Mouse (Mus musculus) cerebellum, postnatal 4 days (tissue): ENCODE results near the gene Cdk5.
A peak's percentile ranks its signal among the peaks of the same experiment; 100 is the strongest.
"Not testable (repeated sequence)": the region's sequence is repeated elsewhere in the genome, so short reads cannot be mapped to it uniquely, and the experiment has no call there.

ENCODE experiments used
- DNase-seq, 2 experiments: peaks; one replicate each; pipeline ENCODE4 v3.0.0; 2022; ENCODE audit warnings: low spot score in 2 of 2, mixed read lengths in 1 of 2

The Cdk5 gene

DNA sequence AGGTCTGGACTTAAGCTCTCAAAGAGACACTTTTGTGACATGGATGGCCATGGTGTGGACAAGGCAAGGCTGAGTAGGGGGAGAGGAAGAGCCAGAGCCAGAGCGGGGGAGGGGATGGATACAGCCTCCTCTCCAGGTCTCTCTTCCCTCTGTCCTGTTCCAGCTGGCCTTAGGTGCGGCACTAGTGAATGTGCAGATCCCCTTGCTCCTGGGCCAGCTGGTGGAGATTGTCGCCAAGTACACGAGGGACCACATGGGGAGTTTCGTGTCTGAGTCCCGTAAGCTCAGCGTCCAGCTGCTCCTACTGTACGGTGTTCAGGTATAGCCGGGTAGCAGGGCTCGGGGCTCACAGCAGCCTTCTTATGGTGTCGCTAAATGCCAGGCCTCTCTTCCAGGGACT lies 23.0 kb downstream of the Cdk5 start:
- DNase-seq: no peak

DNA sequence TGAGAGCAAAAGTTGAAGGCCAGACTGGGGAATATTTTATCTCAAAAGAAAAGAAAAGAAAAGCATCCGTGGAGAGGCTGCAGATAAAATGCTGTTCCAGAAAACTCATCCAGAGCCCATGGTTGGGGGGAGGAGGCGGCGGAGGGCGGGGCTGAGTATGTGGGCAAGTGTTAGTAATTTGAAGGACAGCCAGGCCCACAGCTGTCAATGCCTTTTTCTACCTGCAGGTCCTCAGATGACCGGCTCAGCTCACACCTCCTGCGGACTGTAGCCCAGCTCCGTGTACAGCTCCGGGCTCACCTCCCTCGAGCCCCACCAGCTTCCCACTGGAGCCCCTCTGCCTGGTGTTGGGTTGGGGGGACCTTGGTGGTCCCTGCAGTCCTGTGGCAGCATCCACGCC lies 23.6 kb downstream of the Cdk5 start:
- DNase-seq: no peak

DNA sequence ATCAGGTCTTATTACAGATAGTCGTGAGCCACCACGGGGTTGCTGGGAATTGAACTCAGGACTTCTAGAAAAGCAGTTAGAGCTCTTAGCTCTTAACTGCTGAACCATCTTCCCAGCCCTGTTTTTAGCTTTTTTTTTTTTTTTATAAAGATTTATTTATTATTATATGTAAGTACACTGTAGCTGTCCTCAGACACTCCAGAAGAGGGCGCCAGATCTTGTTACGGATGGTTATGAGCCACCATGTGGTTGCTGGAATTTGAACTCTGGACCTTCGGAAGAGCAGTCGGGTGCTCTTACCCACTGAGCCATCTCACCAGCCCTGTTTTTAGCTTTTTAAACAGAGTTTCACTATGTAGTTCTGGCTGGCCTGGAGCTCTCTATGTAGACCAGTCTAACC lies 27.1 kb downstream of the Cdk5 start:
- DNase-seq: not testable (repeated sequence)

DNA sequence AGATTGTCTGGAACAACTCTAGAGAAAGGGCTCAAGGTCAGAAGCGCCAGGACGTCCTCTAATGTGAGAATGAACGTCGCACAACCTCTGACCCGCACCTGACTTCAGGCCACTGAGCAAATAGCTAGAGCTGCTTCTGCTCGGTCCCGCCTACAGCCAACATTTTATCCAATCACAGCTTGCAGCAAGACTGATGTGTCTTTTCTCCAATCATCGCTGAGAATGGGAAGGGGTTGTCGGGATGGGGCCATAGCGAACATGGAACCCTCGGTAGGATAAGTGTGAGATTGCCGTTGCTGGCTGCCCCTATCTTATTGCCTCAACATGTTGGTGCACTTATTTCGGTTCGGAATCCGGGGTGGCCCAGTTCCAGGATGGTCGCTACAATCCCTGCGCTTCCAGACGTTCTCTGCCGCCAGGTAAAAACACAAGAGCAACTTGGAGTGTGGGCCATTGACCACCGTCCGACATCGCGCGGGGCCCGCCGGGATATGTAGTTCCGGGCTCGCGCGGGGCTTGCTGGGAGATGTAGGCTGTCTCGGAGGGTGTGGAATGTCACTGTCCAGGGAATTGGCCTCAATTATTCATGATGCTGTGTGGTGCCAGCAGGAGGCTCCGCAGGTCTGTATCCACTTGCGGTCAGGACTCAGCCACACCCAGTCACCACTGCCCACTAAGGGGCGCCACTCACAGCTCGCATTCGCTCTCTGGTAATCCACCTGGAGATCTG lies 29.0 kb downstream of the Cdk5 start:
- DNase-seq: peak; percentile 79 to 92

DNA sequence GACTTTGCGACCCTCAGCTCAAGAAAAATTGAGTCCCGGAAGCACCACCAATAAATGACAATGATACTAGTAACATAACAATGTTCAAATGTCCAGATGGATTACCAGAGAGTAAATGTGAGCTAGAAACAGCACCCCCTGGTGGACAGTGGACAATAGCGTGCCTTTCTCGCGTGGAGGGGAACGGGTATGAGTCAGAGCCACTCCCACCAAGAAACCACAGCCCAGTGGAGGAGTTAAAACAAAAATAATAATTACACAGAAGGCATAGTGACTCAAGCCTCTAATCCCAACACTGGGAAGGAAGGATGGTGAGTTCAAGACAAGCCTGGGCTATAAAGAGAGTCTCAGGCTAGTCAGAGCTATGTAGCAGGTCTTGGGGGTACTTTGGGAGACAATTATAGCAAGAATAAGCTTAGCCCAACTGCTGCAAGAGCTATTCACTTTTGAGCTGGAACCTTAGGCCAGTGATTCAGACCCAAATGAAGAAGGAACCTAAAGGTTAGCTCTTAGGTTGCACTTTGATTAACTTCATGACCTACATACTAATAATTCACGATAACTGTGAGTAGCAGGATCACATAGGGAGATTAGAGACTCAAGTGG lies 29.8 kb downstream of the Cdk5 start, which contains the start of gene Abcb8:
Abcb8 (plus strand) TSS at position 272 of the 606 bp plus-strand sequence.
- DNase-seq: peak; percentile 68 to 83

DNA sequence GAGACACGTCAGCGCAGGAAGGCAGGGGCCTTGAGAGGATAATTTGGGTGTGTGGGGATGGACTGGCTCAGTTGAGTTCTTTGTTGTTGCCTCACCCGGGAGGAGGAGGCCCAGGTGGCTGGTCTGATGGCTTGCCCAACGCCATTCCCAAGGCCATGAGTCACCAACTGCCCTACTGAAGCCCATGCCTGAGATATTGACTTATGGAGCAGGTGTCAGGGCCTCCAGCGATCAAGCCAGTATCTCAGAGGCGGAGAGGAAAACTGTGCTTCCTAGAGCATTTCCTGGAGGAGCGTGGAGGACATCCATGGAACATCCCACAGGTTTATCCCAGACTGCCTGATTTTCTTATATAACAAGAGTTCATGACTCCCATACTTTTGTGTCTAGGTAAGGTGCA lies 30.6 kb downstream of the Cdk5 start:
- no peak for DNase-seq

DNA sequence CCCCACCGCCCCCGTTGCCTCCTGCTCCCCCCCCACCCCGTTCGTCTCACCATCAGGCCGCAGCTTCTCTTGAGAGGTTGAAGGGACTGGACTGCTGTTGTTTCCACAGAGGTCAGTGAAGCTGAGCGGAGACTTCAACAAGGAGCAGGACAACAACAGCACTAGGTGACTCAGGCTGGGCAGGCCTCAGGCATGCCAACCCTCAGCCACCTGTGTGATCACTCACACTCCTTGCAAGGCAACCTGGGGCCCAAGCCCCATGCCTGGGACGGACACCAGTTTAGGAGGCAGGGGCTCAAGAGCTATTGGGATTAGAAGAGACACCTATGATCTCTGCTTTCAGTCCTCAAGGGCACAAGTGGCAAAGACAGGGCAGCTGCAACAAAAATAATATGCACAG lies 31.5 kb downstream of the Cdk5 start, which contains the start of gene Atg9b:
Atg9b (minus strand) TSS at position 280 of the 400 bp plus-strand sequence.
- no peak for DNase-seq

DNA sequence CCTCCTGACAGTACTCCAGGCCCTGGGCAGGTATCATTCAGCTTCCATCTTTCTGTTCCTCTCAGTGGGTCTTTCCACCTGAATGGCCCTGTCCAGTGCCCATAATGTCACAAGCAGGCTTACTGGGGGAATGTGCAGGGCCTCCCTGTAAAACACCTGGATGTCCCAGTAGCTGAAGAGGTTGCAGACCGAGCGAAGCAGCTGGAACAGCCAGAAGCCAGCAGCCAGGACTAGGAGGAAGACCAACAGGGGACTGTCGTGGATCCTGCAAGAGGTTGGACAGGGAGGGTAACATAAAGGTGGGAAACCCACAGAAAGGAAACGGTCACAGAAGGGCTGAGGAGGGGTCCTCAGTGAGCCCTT lies 33.7 kb downstream of the Cdk5 start:
- no peak for DNase-seq

DNA sequence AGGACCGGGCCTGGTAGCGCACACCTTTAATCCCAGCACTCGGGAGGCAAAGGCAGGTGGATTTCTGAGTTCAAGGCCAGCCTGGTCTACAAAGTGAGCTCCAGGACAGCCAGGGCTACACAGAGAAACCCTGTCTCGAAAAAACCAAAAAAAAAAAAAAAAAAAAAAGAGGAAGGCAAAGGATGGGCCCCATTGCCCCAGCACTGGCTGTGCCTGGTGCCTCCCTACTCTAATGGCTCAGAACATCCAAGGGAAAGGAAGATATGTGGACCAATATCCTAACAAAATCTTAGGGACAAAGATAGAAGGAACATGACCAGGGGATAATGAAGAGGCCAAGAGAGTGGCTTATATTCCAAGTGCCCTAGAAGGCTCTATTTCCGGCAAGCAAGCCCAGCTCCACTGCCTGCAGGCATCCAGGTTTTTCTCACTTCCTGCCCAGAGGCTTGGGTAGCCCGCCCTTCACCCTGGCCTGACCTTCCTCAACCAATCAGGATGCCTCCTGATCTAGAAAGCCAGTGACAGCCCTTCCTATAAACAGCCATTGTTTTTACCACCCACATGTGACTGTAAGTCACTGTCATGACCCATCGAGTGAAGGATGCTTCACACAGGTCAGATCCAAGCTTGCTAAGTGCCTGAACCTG lies 34.2 kb downstream of the Cdk5 start:
- DNase-seq: no peak

DNA sequence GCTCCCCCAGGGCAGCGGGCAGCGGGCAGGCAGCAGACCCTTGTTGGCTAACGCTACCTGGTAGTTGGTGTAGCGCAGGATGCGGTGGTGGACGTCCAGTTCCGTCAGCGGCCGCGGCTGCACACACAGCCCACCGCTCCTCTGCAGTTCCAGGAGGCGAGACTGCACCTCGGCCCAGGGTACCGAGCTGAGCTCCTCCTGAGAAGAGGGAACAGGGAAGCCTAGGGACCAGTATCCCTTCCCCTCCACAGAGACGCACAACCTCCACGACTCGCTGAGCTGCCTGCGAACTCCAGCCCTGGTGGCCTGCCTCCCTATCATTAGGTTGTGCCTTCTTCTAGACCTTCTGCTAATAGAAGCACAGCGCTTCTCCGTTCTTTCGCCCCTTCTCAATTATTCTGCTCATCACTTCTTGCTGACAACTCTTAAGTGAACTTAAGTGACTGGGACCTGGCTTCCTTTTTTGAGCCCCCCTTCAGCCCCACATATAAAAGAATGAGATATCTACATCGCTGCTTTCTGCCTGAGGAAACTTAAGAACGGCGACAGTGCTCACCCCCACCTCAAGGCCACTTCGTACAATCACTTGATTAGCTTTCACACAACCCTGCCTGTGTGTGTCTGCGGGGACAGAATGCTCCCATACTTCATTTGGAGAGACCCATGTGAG lies 34.9 kb downstream of the Cdk5 start:
- no peak for DNase-seq

DNA sequence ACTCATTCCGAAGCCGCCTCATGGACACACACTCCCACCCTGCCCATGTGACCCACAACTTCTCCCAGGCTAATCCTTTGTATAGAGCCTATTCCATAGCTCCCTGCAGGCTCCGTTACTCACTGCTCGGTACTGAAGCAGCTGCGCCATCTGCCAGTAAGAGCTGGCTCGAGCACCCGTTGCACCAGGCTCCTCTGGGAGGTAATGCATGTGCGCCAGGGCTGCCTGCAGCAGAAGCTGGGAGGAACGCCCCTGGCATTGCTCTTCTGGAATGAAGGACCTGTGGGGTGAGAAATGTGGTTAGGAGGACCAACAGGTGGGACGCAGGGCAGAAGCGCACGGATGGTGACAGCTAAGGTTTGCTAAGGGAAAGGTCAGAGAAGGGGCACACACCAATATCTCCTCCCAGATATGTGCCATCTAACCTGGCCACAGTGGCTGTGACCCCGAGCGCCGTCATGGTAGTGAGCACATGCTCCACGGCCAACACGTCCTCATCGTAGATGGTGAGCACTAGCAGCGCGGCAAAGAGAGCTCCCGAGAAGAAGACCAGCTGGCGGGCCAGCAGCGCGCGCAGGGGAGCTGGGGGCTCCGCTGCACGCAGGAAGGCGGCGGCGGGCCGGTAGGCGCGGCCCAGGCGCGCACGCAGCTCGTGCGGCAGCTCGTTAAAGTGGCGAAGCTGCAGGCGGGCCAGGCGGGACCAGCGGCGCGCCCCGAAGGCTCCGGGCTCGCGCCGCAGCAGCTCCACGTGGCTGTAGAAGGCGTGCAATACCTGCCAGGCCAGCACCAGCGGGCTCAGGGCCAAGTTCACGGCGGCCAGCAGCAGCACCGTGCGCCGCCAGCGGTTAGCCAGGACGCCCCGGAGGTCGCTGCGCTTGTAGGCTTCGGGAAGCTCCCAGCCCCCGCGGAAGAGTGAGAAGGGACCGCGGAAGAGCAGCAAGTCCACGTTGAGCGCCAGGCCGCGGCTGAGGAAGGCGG lies 35.8 kb downstream of the Cdk5 start:
- DNase-seq: peak in 1 of 2 experiments; percentile 47

DNA sequence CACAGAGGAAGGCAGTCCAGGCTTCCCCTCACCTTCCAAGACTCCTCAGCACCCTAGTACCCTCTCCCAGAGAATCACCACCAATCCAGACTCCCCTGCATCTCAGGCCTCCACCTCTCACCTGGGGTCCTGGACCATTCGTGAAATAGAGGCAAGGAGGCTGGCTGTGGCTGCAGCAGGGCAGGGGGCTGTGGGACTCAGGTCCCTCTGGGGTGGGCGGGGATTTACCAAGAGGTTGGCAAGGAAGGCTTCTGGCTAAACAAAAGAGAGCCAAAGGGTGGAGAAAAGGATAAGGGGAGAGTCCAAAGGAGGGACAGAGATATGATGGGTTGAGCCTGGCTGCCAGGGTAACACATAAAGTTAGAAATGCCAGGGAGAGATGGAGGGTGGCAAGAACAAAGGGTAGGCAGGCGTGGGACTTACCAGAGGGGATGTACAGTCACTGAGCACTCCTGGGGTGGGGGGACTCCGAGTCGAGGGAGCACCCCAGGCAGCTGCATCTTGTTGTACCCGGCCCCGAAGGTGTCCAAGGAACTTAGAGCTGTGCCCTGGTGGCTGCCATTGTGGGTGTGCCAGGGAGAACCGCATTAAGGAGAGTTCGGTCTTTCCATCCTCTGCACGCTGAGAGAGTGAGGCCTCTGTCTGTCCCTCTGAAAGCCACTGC lies 37.3 kb downstream of the Cdk5 start:
- no peak for DNase-seq

DNA sequence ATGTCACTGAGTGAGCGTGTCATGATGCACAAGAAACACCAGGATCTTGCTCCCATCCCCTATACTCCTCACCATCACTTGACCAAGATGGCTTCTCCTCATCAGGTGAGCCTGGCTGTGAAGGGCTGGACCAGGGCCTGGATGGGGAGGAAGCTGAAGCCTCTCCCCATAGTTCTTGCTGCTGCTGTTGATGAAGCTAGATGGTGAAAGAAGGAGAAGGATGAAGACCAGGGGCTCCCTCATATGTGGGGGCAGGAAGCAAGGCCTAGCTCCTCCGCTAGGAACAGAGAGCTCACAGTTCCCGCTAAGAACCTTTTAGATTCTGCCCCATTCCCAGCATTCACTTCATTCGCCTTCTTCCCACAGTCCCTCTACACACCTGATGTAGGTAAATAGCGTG lies 38.0 kb downstream of the Cdk5 start:
- DNase-seq: no peak

DNA sequence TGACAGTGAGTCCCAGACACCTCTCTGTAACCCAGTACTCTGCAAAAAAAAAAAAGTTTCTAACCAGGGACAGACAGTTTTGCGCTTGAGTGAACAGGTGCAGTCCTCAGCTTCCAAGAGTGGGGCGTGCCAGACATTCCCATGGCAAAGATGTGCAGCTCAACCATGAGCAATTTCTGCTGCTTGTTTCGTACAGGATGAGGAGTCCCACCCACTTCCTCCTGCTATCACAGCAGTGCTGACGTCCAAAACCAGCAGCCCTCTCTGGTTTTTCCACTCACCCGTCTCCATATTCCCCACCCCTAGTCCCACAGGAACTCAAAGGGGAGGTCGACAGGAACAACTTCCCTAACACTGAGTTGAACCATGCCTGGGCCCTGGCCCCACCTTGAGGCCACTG lies 38.9 kb downstream of the Cdk5 start:
- DNase-seq: no peak

DNA sequence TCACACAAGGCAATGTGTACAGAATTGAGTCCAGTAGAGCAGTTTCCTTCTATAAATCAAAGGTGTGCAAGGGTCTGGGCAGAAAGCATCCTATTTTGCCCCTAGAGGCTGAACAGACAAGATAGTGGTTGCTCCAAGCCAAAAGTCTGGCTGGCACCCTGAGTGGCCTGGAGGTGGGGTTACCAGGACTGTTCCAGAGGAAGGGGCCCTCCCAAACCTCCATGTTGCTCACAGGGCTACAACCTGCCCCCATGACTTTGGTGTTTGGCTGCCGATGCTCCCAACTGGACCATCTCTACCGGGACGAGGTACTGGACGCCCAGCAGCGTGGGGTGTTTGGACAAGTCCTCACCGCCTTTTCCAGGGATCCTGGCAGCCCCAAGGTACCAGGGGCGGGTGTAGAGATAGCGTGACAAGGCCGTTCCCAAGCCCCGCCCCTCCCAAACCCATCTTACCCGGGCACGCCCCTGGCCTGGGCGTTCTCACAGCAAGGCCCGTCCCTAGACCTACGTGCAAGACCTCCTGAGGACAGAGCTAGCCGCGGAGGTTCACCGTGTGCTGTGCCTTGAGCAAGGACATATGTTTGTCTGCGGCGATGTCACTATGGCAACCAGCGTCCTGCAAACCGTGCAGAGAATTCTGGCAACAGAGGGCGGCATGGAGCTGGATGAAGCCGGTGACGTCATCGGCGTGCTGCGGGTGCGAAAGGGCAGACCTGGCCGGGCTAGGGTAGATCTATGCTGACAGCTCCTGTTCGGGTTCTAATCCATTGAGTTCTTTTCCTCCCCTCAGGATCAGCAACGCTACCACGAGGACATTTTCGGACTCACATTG lies 40.1 kb downstream of the Cdk5 start:
- DNase-seq: peak; percentile 83 to 92

DNA sequence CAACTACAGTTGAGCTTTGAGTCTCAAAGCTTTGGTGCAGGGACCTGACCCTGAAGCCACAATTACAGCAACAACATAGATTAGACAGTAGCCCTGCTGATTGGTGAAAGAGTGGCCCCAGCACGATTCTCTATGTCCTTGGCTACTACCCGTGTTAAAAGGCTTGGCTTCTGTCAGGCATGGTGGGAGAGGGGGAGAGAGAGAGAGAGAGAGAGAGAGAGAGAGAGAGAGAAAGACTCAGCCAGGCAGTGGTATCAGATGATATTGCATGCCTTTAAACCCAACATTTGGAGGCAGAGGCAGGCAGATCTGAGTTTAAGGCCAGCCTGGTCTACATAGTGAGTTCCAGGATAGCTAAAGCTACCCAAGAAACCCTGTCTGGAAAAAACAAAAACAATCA lies 41.3 kb downstream of the Cdk5 start:
- DNase-seq: no peak

DNA sequence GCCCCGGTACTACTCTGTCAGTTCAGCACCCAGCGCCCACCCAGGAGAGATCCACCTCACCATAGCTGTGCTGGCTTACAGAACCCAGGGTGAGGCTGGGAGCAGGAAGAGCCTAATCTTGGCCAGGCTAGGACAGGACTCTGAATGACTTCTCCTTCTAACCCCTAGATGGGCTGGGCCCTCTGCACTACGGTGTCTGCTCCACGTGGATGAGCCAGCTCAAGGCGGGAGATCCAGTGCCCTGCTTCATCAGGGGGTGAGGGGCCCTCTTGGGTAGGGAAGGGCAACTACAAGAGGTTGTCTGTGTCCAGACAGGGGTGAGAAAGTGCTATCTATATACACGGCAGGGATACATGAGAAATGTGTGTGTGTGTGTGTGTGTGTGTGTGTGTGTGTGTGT lies 41.8 kb downstream of the Cdk5 start:
- no peak for DNase-seq

DNA sequence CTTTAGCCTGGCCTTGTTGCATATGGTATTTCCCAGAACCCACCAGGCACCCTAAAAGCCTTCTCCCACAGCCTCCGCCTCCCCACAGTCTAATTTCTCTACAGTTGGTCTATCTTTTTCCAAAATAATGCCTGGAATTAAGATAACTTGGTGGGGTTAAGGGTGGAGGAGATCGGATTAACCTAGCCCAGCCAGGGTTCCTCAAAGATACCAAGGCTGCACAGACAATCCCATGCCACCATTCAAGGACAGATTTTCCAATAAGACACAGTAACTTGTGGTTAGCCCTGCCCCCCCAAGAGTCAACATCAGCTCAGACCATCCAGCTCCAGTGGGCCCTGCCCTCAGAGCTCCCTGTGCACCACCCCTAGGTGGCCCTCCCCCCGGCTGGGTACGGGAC lies 42.8 kb downstream of the Cdk5 start:
- no peak for DNase-seq

DNA sequence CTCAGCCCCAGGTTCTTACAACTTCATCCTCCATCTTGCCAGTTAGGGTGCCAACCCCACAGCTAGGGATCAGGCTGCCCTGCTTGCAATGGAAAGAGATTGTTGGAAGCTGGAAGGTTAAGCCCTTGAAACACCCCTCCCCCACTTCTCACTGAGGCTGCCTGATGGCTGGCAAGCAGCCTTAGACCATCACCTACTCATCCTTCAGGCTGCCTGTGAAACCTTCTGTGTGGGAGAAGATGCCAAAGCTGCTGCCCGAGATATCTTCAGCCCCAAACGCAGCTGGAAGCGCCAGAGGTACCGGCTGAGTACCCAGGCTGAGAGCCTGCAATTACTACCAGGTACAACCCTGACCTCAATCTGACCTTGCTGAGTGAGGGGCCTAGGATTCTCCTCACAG lies 43.8 kb downstream of the Cdk5 start:
- no peak for DNase-seq

DNA sequence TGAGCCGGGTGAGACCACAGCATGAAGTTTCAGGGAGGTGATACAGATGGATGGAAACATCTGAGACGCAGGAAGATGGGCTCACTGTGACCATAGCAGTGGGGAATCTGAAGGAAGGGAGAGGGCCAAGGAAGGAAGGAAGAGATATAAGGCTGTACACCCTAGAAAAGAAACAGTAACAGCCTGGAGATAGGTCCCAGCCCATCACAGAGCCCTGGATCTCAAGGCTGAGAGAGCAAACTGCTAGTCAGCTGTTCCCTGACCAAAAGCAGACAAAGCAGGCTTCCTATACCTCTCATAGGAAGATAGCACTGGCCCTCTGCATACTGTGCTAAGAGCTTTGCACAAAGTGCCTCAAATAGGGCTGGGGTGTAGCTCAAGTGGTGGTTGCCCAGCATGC lies 44.6 kb downstream of the Cdk5 start:
- no peak for DNase-seq
